Mouse (Mus musculus): ENCODE measurements around the gene Agpat3.

The Agpat3 gene

DNA sequence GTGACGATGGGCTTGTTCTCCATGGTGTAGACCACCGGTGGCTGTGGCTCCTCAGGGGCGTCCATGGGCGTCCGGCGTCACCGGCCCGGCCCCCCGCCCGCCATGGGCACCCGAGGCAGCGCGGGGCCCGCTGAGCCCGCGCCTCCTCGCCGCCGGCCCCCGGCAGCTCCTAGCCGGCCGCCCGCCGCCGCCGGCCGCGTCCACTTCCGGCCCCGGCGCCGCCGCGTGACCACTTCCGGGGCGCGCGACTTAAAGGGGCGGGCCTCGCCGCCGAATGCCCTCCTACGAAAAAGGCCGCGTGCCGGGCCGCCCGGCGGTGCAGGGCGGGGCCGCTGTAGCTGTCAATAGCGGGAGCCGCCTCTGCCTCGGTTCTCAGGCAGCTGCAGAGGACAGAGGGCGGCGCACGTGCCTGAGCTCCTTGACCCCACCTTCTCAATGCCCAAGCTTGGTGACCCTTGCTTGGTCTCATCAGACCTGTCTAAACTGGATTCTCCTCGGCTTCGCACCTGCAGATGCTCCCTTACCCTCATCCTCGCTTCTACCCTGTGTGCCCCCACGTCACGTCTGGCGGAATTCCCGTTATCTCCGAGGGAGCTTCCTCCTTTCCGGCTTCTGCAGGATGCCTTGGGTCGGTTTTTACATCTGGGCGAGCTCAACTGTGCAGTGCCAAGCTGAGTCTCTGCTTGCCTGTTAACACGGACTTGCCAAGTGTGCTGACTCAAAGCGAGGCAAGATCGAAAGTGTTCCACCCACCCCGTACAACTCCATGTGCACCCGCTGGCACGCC is 107.7 kb downstream of the Agpat3 start, which contains the start of gene Trappc10:
TSS of gene Trappc10 (minus strand) at position 204 of the 787 bp plus-strand sequence.
- peak; percentile 86 for DNase-seq

DNA sequence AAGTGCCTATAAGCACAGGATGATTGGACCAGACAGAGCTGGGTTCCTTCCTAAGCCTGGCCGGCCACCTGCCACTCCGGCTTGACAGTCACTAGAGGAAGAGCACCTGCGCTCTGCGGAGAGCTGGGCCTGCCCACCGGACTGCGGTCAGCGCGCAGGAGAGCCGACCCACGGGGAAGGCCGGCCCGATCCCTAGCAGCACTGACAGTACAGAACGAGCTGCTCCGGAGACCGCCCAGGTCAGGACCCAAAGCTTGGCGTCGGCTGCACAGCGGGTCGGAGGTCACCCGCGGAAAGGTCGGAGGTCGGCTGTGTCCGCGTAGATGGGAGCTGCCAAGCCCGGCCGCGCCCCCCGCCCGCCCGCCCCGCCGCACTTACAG is 108.2 kb downstream of the Agpat3 start:
- DNase-seq: peak; percentile 42

- DNase-seq: no peak
Measured at GRCm38 (mm10) chr10:78238926-78239325, 113.4 kb downstream of the Agpat3 start.

GRCm38 (mm10) chr10:78238297-78238696 is 114.0 kb downstream of the Agpat3 start:
- no peak for DNase-seq

DNA sequence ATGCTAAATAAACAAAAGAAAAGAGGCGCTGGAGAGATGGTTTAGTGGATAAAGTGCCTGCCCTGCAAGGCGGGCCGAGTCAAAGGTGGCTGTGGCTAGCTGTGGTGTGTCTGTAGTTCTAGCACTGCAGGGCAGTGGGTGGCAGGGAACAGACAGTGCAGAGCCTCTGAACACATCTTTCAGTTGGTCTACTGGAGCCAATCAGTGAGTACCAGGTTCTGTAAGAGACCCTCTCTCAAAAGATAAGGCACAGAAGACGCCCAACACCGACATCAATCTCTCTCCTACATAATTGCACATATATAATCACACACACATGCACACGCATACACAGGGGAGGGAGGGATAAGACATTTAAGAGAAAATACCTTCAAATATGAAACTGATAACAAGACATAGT is 114.5 kb downstream of the Agpat3 start:
- DNase-seq: no peak

DNA sequence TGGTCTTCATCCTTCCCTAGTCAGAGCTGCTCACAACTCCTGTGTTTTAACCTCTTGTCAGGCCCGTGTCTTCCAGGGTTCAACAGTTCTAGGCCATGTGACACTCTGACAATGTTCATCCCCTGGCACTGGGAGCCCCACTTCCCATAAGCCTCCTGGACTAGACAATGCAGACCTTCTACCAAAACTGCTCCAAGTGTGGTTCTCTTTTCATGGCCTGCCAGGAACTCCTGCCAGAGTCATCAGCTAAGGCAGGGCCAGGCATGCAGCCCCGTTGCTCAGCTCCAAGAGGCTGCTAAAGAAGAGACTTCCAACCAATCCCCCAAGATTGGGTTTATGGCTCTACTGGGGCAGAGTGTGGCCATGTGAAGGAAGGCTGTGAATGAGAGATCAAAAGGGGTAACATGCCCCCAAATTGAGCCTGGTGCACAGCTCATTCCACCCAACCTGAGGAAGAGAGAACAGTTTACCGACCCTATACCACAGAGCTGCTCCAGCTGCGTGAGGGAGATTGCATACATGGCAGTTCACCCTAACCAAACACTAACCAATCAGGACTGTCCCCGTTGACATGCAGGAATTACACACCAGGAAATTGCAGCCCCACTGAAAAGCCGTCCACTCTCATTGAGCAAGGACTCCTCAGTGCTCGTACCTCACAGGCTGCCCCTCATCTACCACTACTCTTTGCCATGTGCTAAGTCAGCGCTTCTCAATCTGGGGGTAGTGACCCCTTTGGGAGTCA is 115.2 kb downstream of the Agpat3 start:
- no peak for DNase-seq

DNA sequence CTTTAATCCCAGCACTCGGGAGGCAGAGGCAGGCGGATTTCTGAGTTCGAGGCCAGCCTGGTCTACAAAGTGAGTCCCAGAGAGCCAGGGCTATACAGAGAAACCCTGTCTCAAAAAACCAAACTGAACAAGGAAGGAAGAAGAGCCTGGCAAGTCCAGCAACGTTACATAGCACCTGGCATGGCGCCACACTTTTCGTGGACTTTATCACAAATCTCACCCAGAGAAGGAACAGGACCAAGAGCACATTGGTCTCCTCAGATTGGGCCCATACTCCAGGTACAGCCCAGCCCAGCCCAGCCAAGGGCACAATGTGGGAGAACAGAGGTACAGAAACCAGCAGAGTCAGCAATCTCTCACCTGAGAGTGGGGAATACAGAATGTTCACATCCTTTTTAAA is 118.5 kb downstream of the Agpat3 start:
- DNase-seq: no peak

- DNase-seq: no peak
Measured at GRCm38 (mm10) chr10:78233161-78233560, 119.1 kb downstream of the Agpat3 start.

GRCm38 (mm10) chr10:78232301-78232980 is 119.8 kb downstream of the Agpat3 start:
- DNase-seq: no peak

- no peak for DNase-seq
Measured at GRCm38 (mm10) chr10:78228560-78228928, 123.7 kb downstream of the Agpat3 start.

DNA sequence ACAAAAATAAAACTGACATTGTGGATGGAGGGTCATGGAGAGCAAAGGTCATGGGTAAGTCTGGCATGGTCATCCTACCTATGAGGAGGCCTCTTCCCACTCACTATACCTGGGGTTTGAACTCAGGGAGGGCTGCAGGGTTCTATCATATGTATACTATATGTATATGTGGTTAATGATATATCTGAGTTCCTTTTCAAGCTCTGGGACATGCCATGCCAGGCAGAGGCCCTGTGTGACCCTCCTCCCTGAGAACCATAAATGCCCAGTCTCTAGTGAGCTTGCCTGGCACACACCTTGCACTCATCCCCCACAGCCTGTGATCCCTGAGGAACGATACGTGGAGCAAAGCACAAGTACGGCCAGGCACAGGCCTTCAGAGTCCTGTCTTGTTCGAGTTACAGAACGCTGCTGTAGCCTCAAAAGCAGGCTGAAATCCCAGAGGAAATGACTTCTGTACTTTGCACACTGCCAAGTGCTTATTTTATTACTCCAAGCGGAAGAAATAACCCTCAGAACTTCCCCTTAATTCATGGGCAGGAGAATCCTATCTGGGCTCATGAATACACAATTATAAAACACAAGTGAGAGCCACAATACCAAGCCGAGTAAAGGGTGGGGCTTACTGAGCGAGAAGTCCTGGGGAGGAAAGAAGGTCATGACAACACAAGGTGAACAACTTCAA is 124.3 kb downstream of the Agpat3 start:
- no peak for DNase-seq

- no peak for DNase-seq
Measured at GRCm38 (mm10) chr10:78224136-78224535, 128.2 kb downstream of the Agpat3 start.

DNA sequence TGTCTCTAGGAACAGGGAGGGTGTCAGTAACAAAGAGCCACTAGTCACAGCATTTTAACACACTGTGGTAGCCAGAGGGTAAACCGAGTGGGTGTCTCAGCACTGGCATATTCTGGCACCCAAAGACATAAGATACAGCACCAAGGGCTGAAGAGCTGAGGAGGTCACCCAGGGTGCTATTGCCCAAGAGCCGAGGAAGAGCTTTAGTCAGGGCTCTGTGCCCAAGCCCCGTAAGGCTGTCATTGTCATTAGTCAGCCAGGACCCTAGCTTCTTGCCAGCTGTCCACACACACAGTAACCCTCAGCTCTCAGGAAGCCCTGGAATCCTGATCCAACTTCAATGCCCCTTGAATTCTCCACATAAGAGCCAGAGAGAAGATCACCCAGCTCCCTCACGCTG is 129.4 kb downstream of the Agpat3 start:
- no peak for DNase-seq

DNA sequence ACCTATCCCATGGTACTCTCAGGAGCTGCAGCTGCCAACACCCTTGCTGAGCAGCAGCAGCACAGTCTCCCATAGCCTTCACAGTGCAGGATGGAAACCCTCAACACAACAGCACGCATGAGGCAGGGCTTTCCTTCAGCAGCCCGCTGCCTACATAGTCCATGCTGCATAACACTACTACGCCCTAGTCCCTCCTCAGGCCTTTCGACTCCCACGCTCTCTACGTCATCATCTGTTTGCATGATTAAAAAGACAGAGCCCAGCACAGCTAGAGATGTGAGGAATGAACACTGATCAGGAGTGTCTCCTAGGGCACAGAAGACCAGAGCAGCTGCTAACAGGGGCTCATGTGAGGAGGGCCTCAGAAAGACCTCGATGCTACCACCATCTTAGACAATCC is 131.0 kb downstream of the Agpat3 start:
- no peak for DNase-seq

DNA sequence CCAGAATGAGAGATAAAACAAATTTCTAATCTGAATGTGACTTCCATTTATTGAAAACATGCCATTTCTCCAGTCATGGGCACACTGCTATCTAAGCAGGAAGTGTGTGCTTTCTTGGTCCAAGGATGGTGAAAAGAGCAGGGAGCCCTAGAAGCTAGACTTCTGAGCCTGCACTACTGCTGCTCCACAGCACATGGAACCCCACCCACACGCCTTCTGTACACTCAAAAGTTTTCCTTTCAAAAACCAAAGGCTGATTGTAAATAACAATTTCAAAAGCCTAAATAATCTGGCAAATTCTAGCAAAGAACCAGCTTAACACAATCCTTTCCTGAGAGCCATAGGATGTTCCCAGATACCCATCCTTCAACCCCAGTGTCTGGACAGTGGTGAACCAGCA is 132.8 kb downstream of the Agpat3 start:
- no peak for DNase-seq

Data from right cerebral cortex, postnatal 14 days (tissue).